Mouse (Mus musculus): Measurements from ENCODE around the gene Lrrc4c.
A peak's percentile ranks its signal among the peaks of the same experiment; 100 is the strongest.

Gene Lrrc4c

GRCm38 (mm10) chr2:97234074-97234473, 916.1 kb downstream of the Lrrc4c start:
- no peak for DNase-seq (ENCODE audit: low read depth, low spot score)

DNA sequence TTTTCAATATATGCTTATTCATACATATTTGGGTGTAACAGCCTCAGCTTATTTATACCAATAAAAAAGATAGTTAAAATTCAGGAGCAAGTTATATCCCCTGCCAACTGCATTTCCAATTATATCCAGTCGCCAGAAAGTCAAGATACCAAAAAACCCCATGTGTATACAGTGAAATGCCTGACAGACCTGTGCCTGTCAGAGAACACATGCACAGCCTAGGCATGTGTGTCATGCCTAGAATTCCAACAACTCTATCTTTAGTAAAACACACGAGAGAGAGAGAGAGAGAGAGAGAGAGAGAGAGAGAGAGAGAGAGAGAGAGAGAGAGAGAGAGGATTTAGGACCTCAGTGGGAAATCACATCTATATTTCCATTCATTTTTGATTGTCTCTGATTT, 956.7 kb downstream of the Lrrc4c start:
- no peak for DNase-seq (ENCODE audit: low read depth, low spot score)

DNA sequence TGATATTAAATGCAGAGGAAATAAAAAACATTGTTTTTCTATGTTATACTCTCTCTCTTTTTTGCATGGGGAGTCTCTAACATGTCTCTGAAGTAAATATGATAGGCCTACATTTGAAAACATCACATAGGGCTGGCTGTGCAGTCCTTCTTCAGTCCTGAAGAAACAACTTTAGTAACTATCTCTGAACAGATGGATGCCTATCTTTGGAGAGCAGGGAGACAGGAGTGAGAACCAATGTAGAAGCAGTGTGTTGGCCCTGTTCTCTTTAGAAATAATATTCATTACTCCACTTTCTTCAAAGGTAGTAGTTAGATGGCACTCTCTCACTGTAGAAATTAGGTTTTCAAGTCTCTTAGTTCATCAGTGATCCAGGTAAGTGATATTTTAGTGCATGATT, 967.0 kb downstream of the Lrrc4c start:
- DNase-seq (ENCODE audit: low read depth, low spot score): no peak

- DNase-seq (ENCODE audit: low read depth, low spot score): no peak
These were observed 976.2 kb downstream of the Lrrc4c start for GRCm38 (mm10) chr2:97294216-97294615.

- no peak for DNase-seq (ENCODE audit: low read depth, low spot score)
These were observed 981.7 kb downstream of the Lrrc4c start for GRCm38 (mm10) chr2:97299704-97300103.

DNA sequence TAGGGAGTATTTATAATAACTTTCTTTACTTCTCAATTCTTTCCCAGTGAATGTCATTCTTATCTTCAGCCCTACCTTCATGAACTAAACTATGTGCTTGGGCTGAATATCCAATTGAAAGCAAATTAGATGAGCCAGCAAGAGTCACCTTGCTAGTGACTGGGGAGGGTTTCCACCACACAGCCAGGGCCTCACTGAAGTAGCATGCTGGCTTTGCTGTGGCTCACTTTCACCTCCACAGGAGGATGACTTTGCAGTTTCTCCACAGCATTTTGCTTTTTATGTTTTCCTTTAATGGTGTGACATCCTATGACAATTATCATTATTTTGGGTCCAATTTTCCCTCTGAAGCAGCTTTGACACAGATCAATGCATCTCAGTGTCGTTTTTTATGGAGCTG, 1000.0 kb downstream of the Lrrc4c start:
- no peak for DNase-seq (ENCODE audit: low read depth, low spot score)

- no peak for DNase-seq (ENCODE audit: low read depth, low spot score)
These were observed 1000.6 kb downstream of the Lrrc4c start for GRCm38 (mm10) chr2:97318536-97318935.

- DNase-seq (ENCODE audit: low read depth, low spot score): no peak
These were observed 1014.2 kb downstream of the Lrrc4c start for GRCm38 (mm10) chr2:97332084-97332682.

DNA sequence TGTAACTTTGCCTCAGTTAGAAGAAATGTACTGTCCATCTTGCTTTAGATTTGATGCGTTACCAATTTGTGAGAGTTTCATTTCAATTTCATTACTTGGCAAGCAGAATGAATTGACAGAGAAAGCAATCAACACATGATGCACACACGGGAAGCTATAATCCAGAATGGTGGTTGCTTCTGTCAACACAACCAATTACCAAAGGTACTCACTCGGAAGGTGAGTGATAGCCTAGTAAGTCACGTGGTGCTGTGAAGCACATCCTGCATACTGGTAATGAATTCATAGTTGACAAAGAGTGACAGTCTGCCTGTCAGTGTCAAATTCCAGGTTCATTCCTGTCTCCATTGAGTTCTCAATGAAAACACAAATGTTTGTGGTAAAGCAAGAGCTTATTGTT, 1021.7 kb downstream of the Lrrc4c start:
- DNase-seq (ENCODE audit: low read depth, low spot score): no peak

DNA sequence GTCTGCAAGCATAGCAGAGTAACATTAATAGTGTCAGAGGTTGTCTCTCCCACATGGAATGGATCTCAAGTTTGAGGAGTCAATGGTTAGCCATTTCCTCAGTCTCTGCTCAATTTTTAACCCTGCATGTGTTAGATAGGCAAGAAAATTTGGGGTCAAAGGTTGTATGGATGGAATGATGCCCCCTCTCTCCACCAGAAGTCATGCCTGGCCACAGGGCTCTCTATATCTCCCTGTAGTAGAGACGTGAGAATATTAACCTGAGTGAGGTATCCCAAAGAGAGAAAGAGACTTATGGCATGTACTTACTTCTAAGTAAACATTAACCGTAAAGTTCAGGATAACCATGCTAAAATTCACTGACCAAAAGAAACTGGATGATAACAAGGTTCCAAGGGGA, 1043.3 kb downstream of the Lrrc4c start:
- DNase-seq (ENCODE audit: low read depth, low spot score): no peak

DNA sequence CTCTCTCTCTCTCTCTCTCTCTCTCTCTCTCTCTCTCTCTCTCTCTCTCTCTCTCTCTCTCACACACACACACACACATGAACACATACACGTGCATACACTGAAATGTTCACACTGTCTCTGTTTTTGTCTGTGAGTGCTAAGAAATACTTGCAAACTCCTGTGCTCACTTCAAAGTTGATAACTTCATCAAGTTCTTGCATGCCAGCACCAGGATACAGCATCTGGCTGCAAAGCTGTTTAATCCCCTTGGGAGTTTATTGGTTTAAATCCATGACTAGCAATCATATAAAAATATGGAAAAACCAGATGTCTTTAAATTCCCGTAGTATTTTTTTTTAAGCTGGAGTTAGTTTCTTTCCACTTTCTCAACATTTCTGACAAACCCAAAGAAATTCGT, 1052.0 kb downstream of the Lrrc4c start:
- DNase-seq (ENCODE audit: low read depth, low spot score): no peak

DNA sequence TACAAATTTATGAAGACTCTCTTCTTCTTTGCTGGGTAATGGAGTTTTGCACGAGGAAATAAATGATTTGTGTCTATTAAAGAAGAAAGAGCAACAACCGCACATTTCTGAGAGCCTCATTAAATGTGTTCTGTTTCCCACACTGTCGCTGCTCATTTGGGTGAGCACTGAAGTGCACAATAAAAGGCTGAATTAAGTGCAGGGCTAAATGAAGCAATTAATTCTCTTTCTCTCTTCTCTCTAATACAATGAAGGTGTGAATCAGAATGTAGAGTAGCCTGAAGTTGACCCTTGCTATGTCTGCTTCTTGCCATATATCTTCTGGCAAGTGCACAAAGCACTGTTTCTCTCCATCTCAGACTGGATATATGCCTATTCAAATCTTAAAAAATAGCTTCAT, 1073.5 kb downstream of the Lrrc4c start:
- DNase-seq (ENCODE audit: low read depth, low spot score): no peak

DNA sequence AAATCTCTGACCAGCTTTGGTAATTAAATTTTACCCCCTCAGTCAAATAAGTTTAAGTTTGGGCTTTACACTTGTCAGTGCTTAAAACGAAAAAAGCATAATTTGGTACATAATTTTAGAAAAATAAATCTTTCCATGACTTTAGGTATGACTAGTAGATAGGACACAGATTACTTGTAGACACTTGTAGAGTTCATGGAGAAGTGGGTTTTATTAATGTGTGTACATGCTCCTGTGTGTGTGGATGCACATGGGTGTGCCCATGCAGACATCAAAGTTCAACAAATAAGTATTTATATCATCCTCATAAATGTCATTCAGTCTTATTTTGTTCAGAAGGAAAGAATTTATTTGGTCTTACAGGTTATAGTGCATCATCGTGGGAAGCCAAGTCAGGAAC, 1073.9 kb downstream of the Lrrc4c start:
- DNase-seq (ENCODE audit: low read depth, low spot score): no peak

- DNase-seq (ENCODE audit: low read depth, low spot score): no peak
These were observed 1095.1 kb downstream of the Lrrc4c start for GRCm38 (mm10) chr2:97413066-97413465.

DNA sequence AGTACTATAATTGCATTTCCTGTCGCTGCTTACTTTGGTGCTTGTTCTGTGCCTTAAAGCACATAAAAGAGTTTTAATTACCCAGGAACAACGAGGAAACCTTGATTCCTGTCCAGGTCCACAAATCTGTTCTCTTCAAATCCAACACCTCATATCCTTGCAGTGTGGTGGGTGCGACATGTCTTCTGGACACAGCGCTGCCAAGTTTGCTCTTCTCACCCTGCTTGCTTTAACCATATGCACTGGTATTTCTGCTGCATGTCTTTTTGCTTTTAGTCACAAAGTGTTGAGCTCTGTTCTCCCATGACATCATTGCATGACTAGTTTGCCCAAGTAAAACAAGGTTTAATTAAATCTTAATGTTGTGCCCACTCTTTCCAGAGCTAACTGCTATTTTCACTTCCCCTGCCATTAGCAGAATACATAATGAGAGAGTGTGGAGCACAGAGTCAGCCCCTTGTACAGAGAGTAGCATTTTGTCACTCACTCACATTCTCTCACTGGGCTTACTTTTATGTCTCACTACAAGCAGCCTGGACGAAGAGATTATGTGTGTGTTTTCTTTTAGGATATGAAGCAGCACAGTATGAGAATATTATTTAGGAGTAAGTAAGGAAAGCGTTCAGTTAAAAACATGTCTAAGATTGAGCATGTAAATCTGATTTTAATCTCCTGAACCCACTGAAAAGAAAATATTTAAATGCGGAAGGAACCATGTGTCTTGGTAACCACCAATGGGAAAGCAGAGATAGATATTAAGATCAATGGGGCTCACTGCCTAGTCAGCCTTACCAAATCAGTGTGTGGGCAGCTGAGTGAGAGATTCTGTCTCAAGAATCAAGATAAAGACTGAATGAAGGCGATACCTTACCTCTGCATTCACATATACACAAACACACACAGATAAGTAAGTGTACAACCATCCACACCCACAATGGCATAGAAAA, 1096.7 kb downstream of the Lrrc4c start:
- DNase-seq (ENCODE audit: low read depth, low spot score): no peak

- DNase-seq (ENCODE audit: low read depth, low spot score): no peak
These were observed 1116.2 kb downstream of the Lrrc4c start for GRCm38 (mm10) chr2:97434140-97434539.

GRCm38 (mm10) chr2:97435616-97436015, 1117.6 kb downstream of the Lrrc4c start:
- DNase-seq (ENCODE audit: low read depth, low spot score): no peak

DNA sequence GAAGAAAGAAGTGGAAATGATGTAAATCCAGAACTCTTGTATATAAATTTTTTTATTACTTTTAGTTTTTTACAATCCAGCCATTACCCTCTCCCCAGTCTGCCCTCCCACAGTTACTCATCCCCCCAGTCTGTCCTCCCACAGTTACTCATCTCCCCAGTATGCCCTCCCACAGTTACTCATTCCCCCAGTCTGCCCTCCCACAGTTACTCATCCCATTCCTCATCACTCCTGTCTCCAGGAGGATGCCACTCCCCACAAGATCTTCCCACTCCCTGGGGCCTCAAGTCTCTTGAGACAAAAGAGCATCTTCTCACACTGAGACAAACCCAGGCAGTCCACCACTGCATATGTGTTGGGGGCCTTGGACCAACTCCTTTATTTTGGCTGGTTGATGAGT, 1119.8 kb downstream of the Lrrc4c start:
- no peak for DNase-seq (ENCODE audit: low read depth, low spot score)

- no peak for DNase-seq (ENCODE audit: low read depth, low spot score)
These were observed 1145.6 kb downstream of the Lrrc4c start for GRCm38 (mm10) chr2:97463573-97463972.

DNA sequence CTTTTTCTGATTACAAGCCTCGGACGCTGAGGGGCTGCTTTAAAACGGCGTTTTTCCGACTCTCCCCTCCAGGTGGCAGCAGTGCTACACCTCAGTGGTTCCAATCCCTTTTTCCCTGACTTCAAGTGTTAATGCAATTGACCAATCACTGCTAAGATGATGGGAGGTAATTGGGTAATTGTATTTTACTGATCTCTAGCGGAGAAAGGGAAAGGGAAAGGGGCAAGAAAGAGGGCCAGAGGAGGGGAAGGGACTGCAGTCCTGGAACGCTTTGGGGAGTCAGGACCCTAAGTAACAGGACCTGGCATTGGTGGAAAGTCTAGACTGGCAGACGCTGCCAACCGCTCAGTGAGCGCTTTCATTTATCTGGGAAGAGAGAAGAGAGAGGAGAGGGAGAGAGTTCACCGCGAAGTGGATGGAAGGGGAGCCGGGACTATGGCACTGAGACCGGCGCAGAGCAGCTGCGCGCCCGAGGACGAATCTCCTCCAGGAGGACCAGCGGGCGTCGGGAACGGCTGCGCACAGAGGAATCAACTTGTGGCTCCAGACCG, 1148.3 kb downstream of the Lrrc4c start:
- DNase-seq (ENCODE audit: low read depth, low spot score): peak; percentile 84

- DNase-seq (ENCODE audit: low read depth, low spot score): no peak
These were observed 1149.1 kb downstream of the Lrrc4c start for GRCm38 (mm10) chr2:97467031-97467549.

- DNase-seq (ENCODE audit: low read depth, low spot score): no peak
These were observed 1149.7 kb downstream of the Lrrc4c start for GRCm38 (mm10) chr2:97467664-97468063.

DNA sequence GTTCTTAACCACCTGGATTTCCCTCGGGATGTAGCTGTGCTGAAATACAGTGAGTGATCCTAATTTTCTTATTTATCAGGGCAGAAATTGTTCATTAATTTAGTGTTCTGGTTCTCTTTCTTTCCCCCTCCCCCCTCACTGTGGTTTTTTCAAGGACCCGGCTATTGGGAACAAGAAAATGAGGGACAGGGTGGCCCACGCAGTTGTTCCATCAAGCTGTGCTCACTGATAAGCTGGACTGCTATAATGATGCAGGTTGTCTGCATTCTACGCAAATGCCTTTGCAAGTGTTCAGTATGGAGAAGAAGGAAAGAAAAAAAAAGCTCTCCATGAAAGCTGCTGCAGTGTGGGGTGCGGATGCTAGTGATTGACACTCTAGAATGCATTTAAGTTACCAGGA, 1150.4 kb downstream of the Lrrc4c start:
- DNase-seq (ENCODE audit: low read depth, low spot score): no peak
